Mouse (Mus musculus): ENCODE results near the gene C530008M17Rik. TPM values are rescaled to one million over a fixed set of nuclear protein-coding genes. Genes with fewer than 3 reads are reported as not detected.
A peak's percentile ranks its signal among the peaks of the same experiment; 100 is the strongest.

The C530008M17Rik gene
- total and polyA plus RNA-seq, 3 experiments = 0.04 to 0.44 TPM; not detected in 1

DNA sequence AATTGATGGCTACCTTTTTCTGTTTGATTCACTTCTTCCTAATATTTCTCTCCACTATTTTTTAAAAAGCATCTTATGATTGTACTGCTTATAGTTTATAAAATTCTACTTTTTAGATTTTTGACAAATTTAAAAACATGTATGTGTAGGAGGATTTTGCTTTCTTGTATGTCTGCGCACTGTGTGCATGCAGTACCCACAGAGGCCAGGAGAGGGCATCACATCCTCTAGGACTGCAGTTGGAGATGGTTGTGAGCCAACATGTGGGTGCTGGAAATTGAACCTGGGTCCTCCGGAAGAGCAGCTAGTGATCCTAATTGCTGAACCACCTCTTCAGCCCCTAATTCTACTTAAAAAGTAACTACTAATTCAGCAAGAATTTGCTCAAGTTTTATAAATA lies 68.6 kb downstream of the C530008M17Rik start:
- H3K4me2 ChIP-seq (ENCODE audit: insufficient read depth, low read depth, poor library complexity, severe bottlenecking) = no peak overlapping the region
- no peaks in the 10 kb centered on the region for H3K36me3 ChIP-seq (replicated peaks in 1 of 2; ENCODE audit: control insufficient read depth in 1 of 2, insufficient read depth in 1 of 2, low read length in 1 of 2)
- in situ Hi-C loops (cut with MboI; ENCODE audit: low pct_ligation_motif_present, low pct_unique_long_range_greater_than_20kb, low sequenced_read_pairs) = no loop called here
- no peak for DNase-seq (ENCODE audit: extremely low read depth)
- TF ChIP-seq CTCF (conservative IDR thresholded peaks at IDR 0.05 in 1 of 2, IDR thresholded peaks at IDR 0.05 in 1 of 2; ENCODE audit: low read depth in 2 of 2, low read length in 2 of 2) (peak in 1 of 2 experiments; percentile 30; a peak in 2 of 4 replicates), MAZ (IDR thresholded peaks at IDR 0.05; ENCODE audit: low read depth, low read length) (no peak), SIN3A (IDR thresholded peaks at IDR 0.05; ENCODE audit: low read length) (no peak), TBP (conservative IDR thresholded peaks at IDR 0.05; ENCODE audit: low read depth, low read length) (no peak), ZKSCAN1 (IDR thresholded peaks at IDR 0.05; ENCODE audit: borderline replicate concordance, low read depth, low read length) (no peak), CHD1 (IDR thresholded peaks at IDR 0.05; ENCODE audit: low read depth, low read length) (no peak)
- no peak overlapping the region for H3K27ac ChIP-seq (ENCODE audit: insufficient read depth, low read depth)
- H3K4me1 ChIP-seq (ENCODE audit: control insufficient read depth in 1 of 2, insufficient read depth in 2 of 2) = no peaks in the 10 kb centered on the region
- H3K27me3 ChIP-seq (replicated peaks) = no peaks in the 10 kb centered on the region
- no peak overlapping the region for H3K9ac ChIP-seq (ENCODE audit: insufficient read depth, low read depth)
- dilution Hi-C loops (cut with MboI; ENCODE audit: extremely low pct_ligation_motif_present, extremely low pct_unique_long_range_greater_than_20kb, low sequenced_read_pairs) = no loop called here
- no peak overlapping the region for H3K4me3 ChIP-seq (replicated peaks in 1 of 3; ENCODE audit: low read depth in 2 of 3, low read length in 2 of 3, poor library complexity in 1 of 3)
- peaks cover 7% of the 10 kb centered on the region for H3K9me3 ChIP-seq (replicated peaks; ENCODE audit: low read length)
- no peaks in the 10 kb centered on the region for H3K79me2 ChIP-seq (replicated peaks; ENCODE audit: control insufficient read depth, extremely low read depth, insufficient read depth, poor library complexity, severe bottlenecking)

DNA sequence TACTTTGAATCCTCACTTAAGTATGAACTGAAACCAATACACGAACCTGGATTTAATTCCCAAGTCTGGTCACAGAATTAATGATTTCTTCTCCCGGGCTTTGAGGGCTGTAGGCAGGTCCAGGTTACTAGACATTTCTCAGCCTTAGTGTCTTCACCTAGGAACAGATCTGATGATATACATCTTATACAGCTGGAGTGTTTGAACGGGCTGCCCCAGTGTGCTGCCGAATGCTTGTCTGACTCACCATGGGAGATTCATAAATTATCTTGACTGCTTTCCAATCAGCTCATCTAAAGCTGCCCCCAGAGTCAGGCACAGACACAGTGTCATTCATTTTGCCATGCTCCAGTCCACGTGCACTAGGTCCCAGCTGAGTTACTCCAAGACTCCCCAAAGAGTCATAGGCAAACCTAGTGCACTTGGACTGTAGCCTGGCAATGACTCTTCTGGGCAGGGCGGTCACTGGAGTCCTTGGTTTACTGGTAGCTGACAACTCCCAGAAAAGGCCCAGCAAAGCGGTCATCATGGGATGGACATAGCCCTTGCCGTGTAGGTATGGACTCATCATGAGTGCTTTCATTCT lies 70.3 kb downstream of the C530008M17Rik start:
- H3K4me3 ChIP-seq (replicated peaks in 1 of 3; ENCODE audit: low read depth in 2 of 3, low read length in 2 of 3, poor library complexity in 1 of 3) = no peak overlapping the region
- TF ChIP-seq USF1 (IDR thresholded peaks at IDR 0.05; ENCODE audit: low read depth, low read length) (no peak), JUN (IDR thresholded peaks at IDR 0.05; ENCODE audit: insufficient read depth, low read depth, low read length) (no peak), ZNF384 (IDR thresholded peaks at IDR 0.05; ENCODE audit: low read depth, low read length) (no peak), EP300 (IDR thresholded peaks at IDR 0.05; ENCODE audit: low read length) (no peak), HCFC1 (IDR thresholded peaks at IDR 0.05; ENCODE audit: low read depth, low read length) (no peak), CTCF (conservative IDR thresholded peaks at IDR 0.05 in 1 of 2, IDR thresholded peaks at IDR 0.05 in 1 of 2; ENCODE audit: low read depth in 2 of 2, low read length in 2 of 2) (no peak), POLR2A (IDR thresholded peaks at IDR 0.05; ENCODE audit: low read depth, low read length) (no peak), ZKSCAN1 (IDR thresholded peaks at IDR 0.05; ENCODE audit: borderline replicate concordance, low read depth, low read length) (no peak), MEF2A (IDR thresholded peaks at IDR 0.05; ENCODE audit: borderline replicate concordance, low read depth, low read length) (no peak), USF2 (conservative IDR thresholded peaks at IDR 0.05; ENCODE audit: low read depth, low read length) (no peak), MAZ (IDR thresholded peaks at IDR 0.05; ENCODE audit: low read depth, low read length) (no peak), E2F4 (IDR thresholded peaks at IDR 0.05; ENCODE audit: insufficient replicate concordance, low read depth, low read length) (no peak), CHD2 (IDR thresholded peaks at IDR 0.05; ENCODE audit: low read length) (no peak), IRF4 (IDR thresholded peaks at IDR 0.05; ENCODE audit: low read depth, low read length) (no peak), CHD1 (IDR thresholded peaks at IDR 0.05; ENCODE audit: low read depth, low read length) (no peak), RCOR1 (conservative IDR thresholded peaks at IDR 0.05; ENCODE audit: low read depth, low read length) (no peak), BHLHE40 (IDR thresholded peaks at IDR 0.05; ENCODE audit: low read depth, low read length) (no peak), ELF1 (IDR thresholded peaks at IDR 0.05; ENCODE audit: low read depth, low read length) (no peak), JUND (conservative IDR thresholded peaks at IDR 0.05; ENCODE audit: low read depth, low read length) (no peak)
- peaks cover 7% of the 10 kb centered on the region for H3K9me3 ChIP-seq (replicated peaks; ENCODE audit: low read length)
- H3K27ac ChIP-seq (ENCODE audit: insufficient read depth, low read depth) = no peak overlapping the region
- no peaks in the 10 kb centered on the region for H3K27me3 ChIP-seq (replicated peaks)
- H3K4me2 ChIP-seq (ENCODE audit: insufficient read depth, low read depth, poor library complexity, severe bottlenecking) = no peak overlapping the region
- no peak for DNase-seq (ENCODE audit: extremely low read depth)
- H3K9ac ChIP-seq (ENCODE audit: insufficient read depth, low read depth) = no peak overlapping the region
- H3K36me3 ChIP-seq (replicated peaks in 1 of 2; ENCODE audit: control insufficient read depth in 1 of 2, insufficient read depth in 1 of 2, low read length in 1 of 2) = no peaks in the 10 kb centered on the region
- in situ Hi-C loops (cut with MboI; ENCODE audit: low pct_ligation_motif_present, low pct_unique_long_range_greater_than_20kb, low sequenced_read_pairs) = no loop called here
- no peaks in the 10 kb centered on the region for H3K4me1 ChIP-seq (ENCODE audit: control insufficient read depth in 1 of 2, insufficient read depth in 2 of 2)
- no peaks in the 10 kb centered on the region for H3K79me2 ChIP-seq (replicated peaks; ENCODE audit: control insufficient read depth, extremely low read depth, insufficient read depth, poor library complexity, severe bottlenecking)
- dilution Hi-C loops (cut with MboI; ENCODE audit: extremely low pct_ligation_motif_present, extremely low pct_unique_long_range_greater_than_20kb, low sequenced_read_pairs) = no loop called here

Measured in CH12.LX (cell line).